Mouse (Mus musculus) erythroid progenitor cell, adult 5-6 weeks (primary cell): ENCODE measurements at regions not wholly inside any gene's neighbourhood (a gene's known extent, or its start where the extent isn't known, plus 50 kb on each side); places are given as distances from the start of the nearest gene placed in this dataset.
A peak's percentile ranks its signal among the peaks of the same experiment; 100 is the strongest.

Experiments
- ATAC-seq: replicated peaks from 2 replicates; pipeline ENCODE4 v1.8.0; 2016; ENCODE audit warnings: moderate number of reproducible peaks, mild to moderate bottlenecking, moderate TSS enrichment, inconsistent platforms; ENCODE audit not compliant: poor library complexity, low FRiP score, severe bottlenecking

DNA sequence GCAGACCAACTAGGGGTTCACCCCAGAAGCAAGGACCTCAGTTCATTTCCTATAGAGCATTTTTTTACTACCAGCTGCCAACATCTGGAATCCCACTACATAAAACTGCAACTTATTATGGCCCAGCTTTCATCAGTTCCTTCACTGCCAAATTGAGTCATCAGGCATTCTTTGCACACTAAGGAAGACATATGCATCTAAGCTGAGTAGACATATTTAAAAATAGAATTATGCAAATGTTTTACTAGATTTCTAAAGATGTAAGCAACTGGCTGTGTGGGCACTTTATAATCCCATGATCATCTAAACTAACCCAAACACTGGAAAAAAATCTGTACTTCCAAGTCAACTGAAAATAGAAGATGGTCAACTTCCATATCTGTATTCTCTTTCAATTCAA, 415.9 kb upstream of the Rarb start:
- no peak for ATAC-seq

- no peak for ATAC-seq
These were observed 392.5 kb upstream of the Rarb start for GRCm38 (mm10) chr14:17211502-17211901.

DNA sequence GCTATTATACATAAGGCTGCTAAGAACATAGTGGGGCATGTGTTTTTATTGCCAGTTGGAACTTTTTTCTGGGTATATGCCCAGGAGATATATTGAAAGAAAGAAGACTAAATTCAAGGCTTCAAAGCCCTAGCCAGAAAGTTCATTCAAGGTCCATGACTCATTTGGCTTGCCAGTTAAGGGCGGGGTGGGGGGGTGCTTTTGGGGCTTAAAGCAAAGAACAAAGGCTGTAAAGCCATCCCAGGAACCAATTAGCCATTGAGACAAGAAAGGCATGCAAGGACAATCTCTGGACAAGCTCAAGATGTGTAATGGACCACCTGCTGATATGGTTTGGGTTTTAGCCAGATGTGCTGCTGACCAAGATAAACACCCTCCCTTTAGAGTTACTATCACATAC, 386.7 kb upstream of the Rarb start:
- ATAC-seq = no peak

- ATAC-seq = no peak
These were observed 384.5 kb upstream of the Rarb start for GRCm38 (mm10) chr14:17203251-17204015.

DNA sequence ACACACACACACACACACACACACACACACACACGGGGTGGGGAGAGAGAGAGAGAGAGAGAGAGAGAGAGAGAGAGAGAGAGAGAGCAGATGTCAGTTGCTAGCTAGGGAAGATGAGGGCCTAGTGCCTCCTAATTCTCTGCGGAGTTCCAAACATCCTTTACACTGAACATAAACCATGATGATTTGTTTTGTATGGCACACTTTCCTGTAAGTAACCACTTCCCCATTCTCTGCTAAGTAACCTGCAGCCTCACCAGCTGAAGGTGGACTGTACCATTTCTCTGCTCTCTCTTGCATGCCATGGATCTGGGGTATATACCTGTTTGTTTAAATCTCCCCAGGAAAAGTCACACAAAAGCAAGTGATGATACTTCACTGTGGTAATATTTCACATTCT, 374.0 kb upstream of the Rarb start:
- no peak for ATAC-seq

DNA sequence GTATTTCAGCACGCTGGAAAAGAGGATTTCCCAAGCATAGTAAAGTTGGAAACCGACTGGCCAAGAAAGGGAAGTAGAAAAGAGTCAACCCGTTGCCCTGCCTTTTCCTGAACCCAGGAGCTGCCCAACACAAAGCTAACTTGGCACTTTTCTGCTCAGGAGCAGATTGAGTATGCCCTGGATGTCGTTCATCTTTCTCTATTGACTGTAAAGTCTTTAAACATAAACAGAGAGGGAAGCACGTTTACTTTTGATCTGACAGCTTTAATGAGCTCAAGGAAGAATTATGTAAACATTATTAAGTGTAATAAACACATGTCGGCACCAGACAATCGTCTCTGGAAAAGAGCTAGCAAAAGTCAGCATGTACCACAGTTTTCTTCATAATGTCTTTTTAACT, 354.3 kb upstream of the Rarb start:
- ATAC-seq = no peak

- ATAC-seq = 0 out of 2 replicates have a peak, but pooled peaks have one; percentile 39
These were observed 353.6 kb upstream of the Rarb start for GRCm38 (mm10) chr14:17172330-17173110.

DNA sequence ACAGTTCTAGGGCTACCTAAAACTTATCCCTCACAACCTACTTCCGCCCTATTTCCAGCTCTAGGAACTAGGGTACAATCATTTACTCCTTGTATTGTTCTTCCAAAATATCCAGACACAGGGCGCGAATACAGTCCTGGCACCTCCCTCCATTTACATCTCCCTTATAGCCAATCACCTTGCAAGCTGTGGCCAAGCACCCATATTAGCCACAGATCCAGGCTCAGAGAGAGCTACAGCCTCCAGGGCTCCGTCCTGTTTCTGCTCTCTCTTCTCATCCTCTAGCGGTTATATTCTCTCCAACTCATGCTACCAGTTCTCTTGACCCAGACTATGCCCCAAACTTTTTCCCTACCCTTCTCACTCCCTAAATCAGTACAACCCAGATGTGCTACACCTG, 352.9 kb upstream of the Rarb start:
- ATAC-seq = no peak

GRCm38 (mm10) chr14:17158324-17158723, 339.4 kb upstream of the Rarb start:
- ATAC-seq = no peak

DNA sequence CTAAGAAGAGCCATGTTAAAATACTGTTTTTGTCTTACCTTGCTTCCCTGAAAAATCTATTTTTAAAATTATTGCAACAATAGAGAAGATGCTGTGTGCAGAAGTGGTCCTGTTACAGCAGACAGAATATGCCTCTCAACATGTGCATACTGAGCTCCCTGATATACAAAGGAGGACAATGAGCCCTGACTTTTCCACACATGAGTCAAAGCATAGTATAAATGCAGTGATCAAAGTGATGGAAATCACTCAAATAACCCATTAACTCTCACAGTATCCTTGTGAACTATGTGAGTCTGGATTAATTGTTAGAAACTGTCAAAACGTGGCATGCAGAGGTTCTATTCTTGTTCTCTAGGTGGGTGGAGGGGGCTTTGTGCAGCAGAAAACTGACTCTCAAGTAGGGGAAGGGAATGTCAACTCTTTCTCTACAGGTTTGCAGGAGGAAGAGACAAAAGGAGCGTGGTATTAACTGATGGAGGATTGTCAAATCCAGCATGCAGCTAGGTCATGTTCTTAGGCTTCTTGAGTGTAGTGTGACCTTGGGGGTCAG, 337.5 kb upstream of the Rarb start:
- no peak for ATAC-seq

DNA sequence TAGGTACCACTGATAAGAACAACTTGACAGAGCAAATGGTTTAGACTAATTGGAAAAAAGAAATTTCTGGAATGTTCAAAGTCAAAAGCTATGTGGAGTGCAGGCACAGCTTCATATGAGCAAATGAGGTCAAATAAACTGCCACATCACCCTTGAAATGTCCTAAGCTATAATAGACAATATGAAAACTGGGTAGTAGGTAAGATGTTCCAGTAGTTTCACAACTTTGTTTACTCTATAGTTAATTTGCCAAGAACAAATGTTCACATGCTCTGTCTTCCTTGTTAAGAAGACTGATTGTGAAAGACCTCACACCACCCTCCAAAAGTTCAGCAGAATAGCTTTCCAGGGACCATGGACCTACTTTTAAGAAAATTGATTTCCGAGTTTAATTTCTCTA, 301.7 kb upstream of the Rarb start:
- no peak for ATAC-seq

- ATAC-seq = no peak
These were observed 287.7 kb upstream of the Rarb start for GRCm38 (mm10) chr14:17106668-17107067.

DNA sequence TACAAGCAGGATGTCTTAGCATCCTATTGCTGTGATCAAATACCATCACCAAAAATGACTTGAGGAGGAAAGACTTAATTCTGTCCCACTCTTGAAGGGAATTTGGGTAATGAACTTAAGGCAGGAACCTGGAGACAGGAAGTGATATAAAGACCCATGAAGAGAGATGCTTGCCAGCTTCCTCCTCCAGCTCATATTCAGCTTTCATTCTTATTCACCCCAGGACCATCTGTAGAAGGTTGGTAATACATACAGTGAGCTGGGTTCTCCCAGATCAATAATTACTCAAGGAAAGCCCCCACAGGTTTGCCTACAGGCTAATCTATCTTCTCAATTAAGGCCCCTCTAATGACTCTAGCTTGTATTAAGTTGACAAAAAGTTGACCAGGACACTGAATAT, 283.5 kb upstream of the Rarb start:
- ATAC-seq = no peak

- ATAC-seq = no peak
These were observed 271.6 kb upstream of the Rarb start for GRCm38 (mm10) chr14:17090573-17090937.

GRCm38 (mm10) chr14:17089640-17090572, 270.9 kb upstream of the Rarb start:
- ATAC-seq = no peak

DNA sequence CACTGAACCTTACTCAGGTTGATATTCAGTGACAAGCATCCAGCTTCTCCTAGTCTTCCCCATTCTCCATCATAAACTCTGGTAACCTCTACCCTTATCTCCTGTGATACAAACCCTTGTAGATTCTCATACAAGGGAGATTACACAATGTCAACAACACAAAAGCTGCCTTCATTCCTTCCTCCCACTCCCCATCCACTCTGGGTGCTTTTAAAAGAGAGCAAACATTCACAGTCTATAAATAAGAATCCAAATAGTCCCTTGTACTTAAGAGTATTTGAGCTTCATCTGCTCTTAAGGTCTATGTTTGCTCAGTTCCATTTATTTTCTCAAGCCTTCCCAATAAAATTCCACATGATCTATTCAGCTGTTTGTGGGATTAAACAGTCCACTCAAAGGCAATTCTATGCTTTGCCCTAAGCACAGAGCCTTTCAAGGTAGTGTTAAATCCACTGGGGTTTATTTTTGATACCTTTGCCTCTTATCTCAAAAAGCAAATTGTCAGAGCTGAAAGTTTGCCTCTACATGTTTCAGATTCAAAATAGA, 270.2 kb upstream of the Rarb start:
- no peak for ATAC-seq

- ATAC-seq = no peak
These were observed 268.9 kb upstream of the Rarb start for GRCm38 (mm10) chr14:17087828-17088227.

GRCm38 (mm10) chr14:17083907-17084306, 265.0 kb upstream of the Rarb start:
- ATAC-seq = no peak

DNA sequence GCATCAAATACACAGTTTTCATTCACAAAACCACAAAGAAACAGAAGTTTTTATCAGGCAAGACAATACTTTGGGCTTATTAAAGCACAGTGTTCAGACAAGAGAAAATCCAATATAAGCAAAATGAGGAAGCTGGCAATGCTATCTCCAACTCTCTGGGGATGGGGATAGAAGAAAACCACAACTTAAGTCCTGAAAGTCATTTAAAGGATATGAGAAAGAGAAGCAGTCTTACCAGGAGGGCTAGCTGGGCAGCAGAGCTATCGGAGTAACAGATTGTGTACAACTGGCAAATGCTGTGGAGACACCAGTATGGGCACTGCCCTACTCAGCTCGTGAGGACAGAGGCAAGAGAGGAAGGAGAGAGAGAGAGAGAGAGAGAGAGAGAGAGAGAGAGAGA, 262.9 kb upstream of the Rarb start:
- no peak for ATAC-seq

GRCm38 (mm10) chr14:17079513-17079912, 260.6 kb upstream of the Rarb start:
- ATAC-seq = no peak
